Mouse (Mus musculus): Measurements from ENCODE around the gene Hdac5.

- TF ChIP-seq CTCF (IDR thresholded peaks at IDR 0.05; ENCODE audit: control insufficient read depth, insufficient read depth, insufficient replicate concordance, low read depth, low read length) (no peak), POLR2A (IDR thresholded peaks at IDR 0.05; ENCODE audit: control insufficient read depth, low read depth, low read length) (no peak)
Observed at GRCm38 (mm10) chr11:102215511-102215910, 14.5 kb downstream of the Hdac5 start.
